Mouse (Mus musculus) mouse embryonic stem cell (cell line): ENCODE results near the gene Olfr599.
"Not testable (repeated sequence)": the region's sequence is repeated elsewhere in the genome, so short reads cannot be mapped to it uniquely, and the experiment has no call there.

Experiments used
- in situ Hi-C, 2 experiments: fragments of 300-500 bp; cut with MboI; formaldehyde crosslinking; loops; 1 replicate in 1 of 2; 3 replicates in 1 of 2; pipeline ENCODE4 v1.14.3; 2019 to 2020; ENCODE audit warnings: low sequenced_read_pairs in 2 of 2, low pct_unique_long_range_greater_than_20kb in 1 of 2, mixed read lengths in 1 of 2; ENCODE audit not compliant: unreplicated experiment in 1 of 2

The Olfr599 gene

GRCm38 (mm10) chr7:103335617-103336016 lies at the start of gene Olfr599:
TSS of gene Olfr599 (plus strand) at chr7:103335917.
- in situ Hi-C loops = no loop called here

GRCm38 (mm10) chr7:103305348-103305747 lies 30.4 kb upstream of the Olfr599 start, which contains the start of gene Olfr596:
TSS of gene Olfr596 (plus strand) at chr7:103305648.
- in situ Hi-C loops = not testable (repeated sequence)

- in situ Hi-C loops = not testable (repeated sequence)
These were observed 19.7 kb upstream of the Olfr599 start, which contains the start of gene Olfr597 for GRCm38 (mm10) chr7:103316015-103316414. TSS of gene Olfr597 (plus strand) at chr7:103316315.

GRCm38 (mm10) chr7:103323268-103323667 lies 12.4 kb upstream of the Olfr599 start, which contains the start of gene Olfr598:
TSS of gene Olfr598 (plus strand) at chr7:103323568.
- in situ Hi-C loops = no loop called here

- in situ Hi-C loops = no loop called here
These were observed 13.9 kb downstream of the Olfr599 start, which contains the start of gene Olfr600 for GRCm38 (mm10) chr7:103349569-103349968. TSS of gene Olfr600 (minus strand) at chr7:103349669.

GRCm38 (mm10) chr7:103362555-103362954 lies 26.8 kb downstream of the Olfr599 start, which contains the start of gene Olfr601:
TSS of gene Olfr601 (minus strand) at chr7:103362655.
- in situ Hi-C loops = no loop called here

GRCm38 (mm10) chr7:103386077-103386476 lies 50.4 kb downstream of the Olfr599 start, which contains the start of gene Olfr603:
TSS of gene Olfr603 (minus strand) at chr7:103386177.
- in situ Hi-C loops = no loop called here
